Mouse (Mus musculus): ENCODE results near the gene Spryd3. TPM values are rescaled to one million over a fixed set of nuclear protein-coding genes. Genes with fewer than 3 reads are reported as not detected.

The Spryd3 gene
- polyA plus RNA-seq (2017; shearing (Covaris generic)) = 63.5 TPM

DNA sequence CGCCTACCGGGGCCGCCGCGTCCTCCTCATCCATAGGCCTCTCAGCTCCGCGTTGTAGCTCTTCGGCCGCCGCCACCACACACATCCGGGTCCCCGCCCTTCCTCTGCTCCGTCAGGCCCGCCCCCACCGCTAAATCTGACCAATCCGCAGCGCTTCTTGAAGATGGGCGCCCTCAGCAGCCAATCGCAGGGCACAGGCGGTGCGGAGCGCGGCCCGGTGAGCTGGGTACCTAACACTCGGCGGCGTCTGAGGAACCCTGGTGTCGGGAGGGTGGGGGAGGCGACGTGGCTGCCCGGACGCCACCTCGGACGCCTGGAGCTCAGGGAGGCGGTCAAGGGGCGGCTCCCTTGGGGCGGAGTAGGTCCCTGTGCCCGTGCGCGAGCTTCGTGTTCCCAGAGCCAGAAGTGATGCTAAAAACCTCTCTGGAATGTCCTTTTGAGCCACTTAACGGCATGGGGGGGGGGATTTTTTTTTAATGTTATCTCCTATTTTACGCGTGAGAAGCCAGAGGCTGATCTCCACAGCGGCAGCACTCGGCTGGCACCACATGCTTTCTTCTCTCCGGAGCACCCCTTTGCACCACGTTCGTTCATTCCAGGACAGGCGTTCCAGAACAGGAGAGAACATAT, at the start of gene Spryd3:
TSS of gene Spryd3 (minus strand) at position 106 of the 630 bp plus-strand sequence.

DNA sequence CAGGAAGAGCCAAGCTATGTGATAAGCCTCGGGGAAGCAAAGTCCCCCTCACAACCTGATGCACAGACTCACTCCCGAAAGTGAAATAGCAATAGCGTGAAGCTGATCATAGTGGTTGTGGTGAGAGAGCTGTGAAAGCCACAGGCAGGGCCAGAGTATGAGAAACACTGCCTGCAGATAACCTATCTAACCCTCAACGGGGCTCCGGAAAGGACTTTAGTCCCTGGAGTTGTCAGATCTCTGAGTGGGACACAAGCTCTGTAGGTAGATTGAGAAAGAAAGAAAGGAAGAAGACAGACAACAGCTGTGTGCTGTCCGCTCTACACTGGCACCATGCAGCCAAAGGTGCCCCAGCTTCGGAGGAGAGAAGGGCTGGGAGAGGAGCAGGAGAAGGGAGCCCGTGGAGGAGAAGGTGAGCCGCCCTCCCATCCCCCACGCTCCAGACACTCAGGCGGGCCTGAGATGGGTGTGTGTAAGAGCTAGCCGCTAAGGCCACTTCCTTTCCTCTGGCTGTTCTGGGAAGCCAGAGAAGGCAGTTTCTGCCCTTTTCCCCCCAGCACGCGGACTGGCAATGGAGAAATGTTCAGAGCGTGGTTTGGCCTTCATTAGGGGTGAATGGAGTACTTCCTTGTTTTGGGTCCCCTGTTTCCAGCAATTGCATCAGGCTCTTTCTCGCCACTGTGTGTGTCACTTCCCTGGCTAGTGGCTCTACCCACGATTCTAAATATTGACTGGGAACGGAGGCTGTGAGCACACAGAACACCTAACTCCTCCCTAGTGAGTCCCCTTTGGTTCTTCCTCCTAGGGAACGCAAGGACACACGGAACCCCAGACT, 14.5 kb upstream of the Spryd3 start, which contains the start of gene Soat2:
TSS of gene Soat2 (plus strand) at position 226 of the 835 bp plus-strand sequence.

DNA sequence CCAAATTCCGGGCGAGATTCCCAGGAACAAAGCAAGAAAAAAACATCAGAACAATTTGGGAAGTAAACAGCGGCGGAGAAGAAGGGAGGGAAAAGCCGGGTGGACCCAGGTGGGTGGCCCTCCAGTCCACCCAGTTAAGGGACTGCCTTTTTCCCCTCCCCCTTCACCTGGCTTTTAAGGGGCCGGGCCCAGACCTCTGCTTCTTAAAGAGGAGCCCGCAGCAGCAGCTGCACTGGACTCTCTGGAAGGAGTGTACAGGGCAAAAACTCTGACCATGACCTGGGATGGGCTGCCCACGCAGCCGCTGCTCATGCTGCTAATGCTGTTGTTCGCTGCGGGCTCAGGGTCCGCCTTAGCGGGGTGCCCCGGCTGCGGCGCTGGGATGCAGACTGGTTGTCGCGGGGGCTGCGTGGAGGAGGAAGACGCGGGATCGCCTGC, 8.3 kb upstream of the Spryd3 start, which contains the start of gene Igfbp6:
TSS of gene Igfbp6 (plus strand) at position 89 of the 438 bp plus-strand sequence.

DNA sequence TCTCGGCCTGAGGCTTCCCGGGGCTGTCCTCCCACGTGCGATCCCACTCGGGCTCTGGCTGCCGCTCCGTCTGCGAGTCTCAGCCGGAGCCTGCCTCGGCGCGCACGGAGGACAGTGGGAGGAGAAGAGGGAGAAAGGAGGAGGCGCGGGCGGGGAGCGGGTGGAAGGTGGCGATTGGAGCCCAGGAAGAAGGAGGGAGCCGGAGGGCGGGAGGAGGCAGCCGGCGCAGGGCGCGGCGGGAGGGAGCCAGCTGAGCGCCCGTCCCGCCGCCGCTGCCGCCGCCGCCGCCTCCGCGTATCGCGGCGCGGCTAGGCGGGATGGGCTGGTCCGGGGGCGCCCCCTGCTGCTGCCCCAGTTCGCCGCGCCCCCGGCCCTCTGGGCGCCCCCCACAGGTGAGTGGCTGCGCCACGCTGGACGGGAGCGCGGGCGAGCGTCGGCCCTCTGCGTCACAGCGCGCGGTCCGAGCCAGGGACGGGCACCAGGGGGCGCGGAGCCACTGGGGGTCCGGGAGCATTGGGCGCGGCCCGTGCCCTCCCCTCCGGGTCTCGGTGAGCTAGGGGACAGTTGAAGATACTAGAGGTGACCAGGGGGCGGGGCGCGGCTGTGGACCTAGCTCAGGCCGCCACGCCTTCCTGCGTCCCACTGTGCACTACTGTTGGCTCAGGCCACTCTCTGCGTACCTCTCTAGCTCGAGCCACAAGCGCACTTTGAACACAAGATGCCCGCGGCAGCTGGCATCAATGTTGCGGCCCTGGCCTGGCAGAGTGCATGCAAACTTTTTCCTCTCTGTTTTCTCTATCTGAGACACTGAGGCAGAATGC, 35.7 kb downstream of the Spryd3 start, which contains the start of gene Tns2:
TSS of gene Tns2 (plus strand) at position 253 of the 821 bp plus-strand sequence.

DNA sequence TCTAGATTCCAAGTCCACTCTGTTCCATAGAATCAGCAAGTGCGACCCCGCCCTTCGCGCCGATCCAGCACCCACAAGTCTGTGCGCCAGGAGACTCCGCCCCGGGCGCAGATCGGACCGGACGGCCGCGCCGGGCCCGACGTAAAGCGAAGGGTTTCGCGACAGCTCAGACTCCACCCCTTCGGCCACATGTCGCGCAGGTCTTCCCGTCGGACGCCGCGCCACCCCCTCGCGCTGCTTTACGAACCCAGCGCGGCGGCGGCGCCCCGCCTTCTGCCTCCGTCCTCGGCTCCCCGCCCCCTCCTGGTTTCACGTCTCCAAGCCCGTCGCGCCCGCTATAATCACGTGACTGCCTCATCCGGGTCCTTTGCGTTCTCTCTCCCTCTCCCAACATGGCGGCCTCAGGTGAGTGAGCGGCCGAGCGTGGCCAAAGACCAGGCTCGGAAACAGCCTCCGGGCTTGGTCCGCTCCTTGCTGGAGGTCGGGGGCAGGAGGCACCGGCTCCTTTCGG, 62.4 kb downstream of the Spryd3 start, which contains the start of gene Eif4b:
TSS of gene Eif4b (plus strand) at position 215 of the 511 bp plus-strand sequence.

Other genes with a start within 250 kb of the Spryd3 start
- gene Krt76, start 243.3 kb downstream of the Spryd3 start, polyA plus RNA-seq (2017; shearing (Covaris generic)) = not detected
- gene Krt4, start 211.5 kb downstream of the Spryd3 start, polyA plus RNA-seq (2017; shearing (Covaris generic)) = not detected
- gene Krt79, start 195.9 kb downstream of the Spryd3 start, polyA plus RNA-seq (2017; shearing (Covaris generic)) = not detected
- not detected for gene Krt78, start 181.9 kb downstream of the Spryd3 start, polyA plus RNA-seq (2017; shearing (Covaris generic))
- gene Krt8, start 131.8 kb downstream of the Spryd3 start, polyA plus RNA-seq (2017; shearing (Covaris generic)) = not detected
- 0.76 TPM for gene Krt18, start 108.1 kb downstream of the Spryd3 start, polyA plus RNA-seq (2017; shearing (Covaris generic))
- 154 TPM for gene Eif4b, start 62.5 kb downstream of the Spryd3 start, polyA plus RNA-seq (2017; shearing (Covaris generic))
- 1.7 TPM for gene Tns2, start 35.8 kb downstream of the Spryd3 start, polyA plus RNA-seq (2017; shearing (Covaris generic))
- 0.33 TPM for gene Igfbp6, start 8.1 kb upstream of the Spryd3 start, polyA plus RNA-seq (2017; shearing (Covaris generic))
- 1.5 TPM for gene Soat2, start 14.3 kb upstream of the Spryd3 start, polyA plus RNA-seq (2017; shearing (Covaris generic))
- gene Zfp740, start 67.0 kb upstream of the Spryd3 start, polyA plus RNA-seq (2017; shearing (Covaris generic)) = 68.1 TPM
- gene Csad, start 68.5 kb upstream of the Spryd3 start, polyA plus RNA-seq (2017; shearing (Covaris generic)) = 12.4 TPM
- 962 TPM for gene Itgb7, start 95.7 kb upstream of the Spryd3 start, polyA plus RNA-seq (2017; shearing (Covaris generic))
- gene Rarg, start 121.3 kb upstream of the Spryd3 start, polyA plus RNA-seq (2017; shearing (Covaris generic)) = 46.7 TPM
- not detected for gene Gm9918, start 134.3 kb upstream of the Spryd3 start, polyA plus RNA-seq (2017; shearing (Covaris generic))
- gene Mfsd5, start 143.2 kb upstream of the Spryd3 start, polyA plus RNA-seq (2017; shearing (Covaris generic)) = 82.2 TPM
- gene Espl1, start 160.0 kb upstream of the Spryd3 start, polyA plus RNA-seq (2017; shearing (Covaris generic)) = 3.0 TPM
- 582 TPM for gene Pfdn5, start 189.9 kb upstream of the Spryd3 start, polyA plus RNA-seq (2017; shearing (Covaris generic))
- 99.5 TPM for gene Myg1, start 195.5 kb upstream of the Spryd3 start, polyA plus RNA-seq (2017; shearing (Covaris generic))
- gene Aaas, start 214.5 kb upstream of the Spryd3 start, polyA plus RNA-seq (2017; shearing (Covaris generic)) = 58.8 TPM
- gene Sp7, start 230.9 kb upstream of the Spryd3 start, polyA plus RNA-seq (2017; shearing (Covaris generic)) = not detected